Mouse (Mus musculus) G1E (cell line): ENCODE measurements at regions not wholly inside any gene's neighbourhood (a gene's known extent, or its start where the extent isn't known, plus 50 kb on each side); places are given as distances from the start of the nearest gene placed in this dataset.

Experiments used
- CTCF ChIP-seq: IDR thresholded peaks from 2 replicates; pipeline ENCODE4 v1.5.1; 2012; ENCODE audit warnings: low read depth, low read length, inconsistent platforms, mixed read lengths
- TAL1 ChIP-seq: conservative IDR thresholded peaks from 2 replicates; pipeline ENCODE4 v1.6.1; 2012; ENCODE audit warnings: low read depth, low read length, inconsistent platforms, mixed read lengths

DNA sequence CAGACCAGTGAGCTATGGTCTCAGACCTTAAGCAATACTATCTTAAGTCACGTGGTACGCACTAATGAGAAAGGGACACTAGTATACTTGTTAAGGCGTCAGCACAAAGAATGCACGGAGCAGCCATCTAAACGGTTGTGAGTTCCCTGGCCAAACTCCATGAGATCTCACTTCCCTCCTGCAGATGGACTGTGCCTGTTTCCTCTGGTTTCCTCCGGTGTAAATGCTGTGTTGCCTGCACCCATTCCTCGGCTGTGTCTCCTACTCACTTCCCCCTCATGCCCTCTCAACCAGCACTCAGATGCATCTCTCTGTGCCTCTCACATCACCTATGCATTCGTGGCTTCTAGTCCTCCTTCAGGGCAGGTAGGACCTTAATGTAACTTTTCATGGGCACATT, 291.9 kb upstream of the Cited2 start:
- no peak for TF ChIP-seq CTCF
- TF ChIP-seq TAL1, result no peak
